Mouse (Mus musculus) CH12.LX (cell line): Measurements from ENCODE around the gene Ndufb10. TPM values are rescaled to one million over a fixed set of nuclear protein-coding genes. Genes with fewer than 3 reads are reported as not detected.

ENCODE experiments used
- DNase-seq: peaks from one replicate; pipeline ENCODE4 v3.0.0-alpha.2; 2013; ENCODE audit errors: extremely low read depth
- H3K27ac ChIP-seq: 2 replicates; pipeline ENCODE4 v1.5.1; 2012; ENCODE audit warnings: low read depth, mild to moderate bottlenecking, control low read depth, moderate library complexity; ENCODE audit not compliant: insufficient read depth
- H3K27me3 ChIP-seq: replicated peaks from 2 replicates; pipeline ENCODE3; 2012; ENCODE audit warnings: inconsistent platforms
- H3K36me3 ChIP-seq, 2 experiments: replicated peaks in 1 of 2; 2 replicates each; pipeline versions ENCODE3 to v1.6.1; 2012; ENCODE audit warnings: inconsistent platforms in 1 of 2, low read length in 1 of 2, mild to moderate bottlenecking in 1 of 2, mixed read lengths in 1 of 2, moderate library complexity in 1 of 2; ENCODE audit not compliant: control insufficient read depth in 1 of 2, insufficient read depth in 1 of 2
- H3K4me1 ChIP-seq, 2 experiments: 2 replicates each; pipeline ENCODE4 v1.6.1; 2012; ENCODE audit warnings: inconsistent platforms in 1 of 2, moderate library complexity in 1 of 2; ENCODE audit not compliant: insufficient read depth in 2 of 2, control insufficient read depth in 1 of 2
- H3K4me2 ChIP-seq: 2 replicates; pipeline ENCODE4 v1.6.1; 2012; ENCODE audit warnings: low read depth, mild to moderate bottlenecking, control low read depth; ENCODE audit not compliant: poor library complexity, insufficient read depth, severe bottlenecking
- H3K4me3 ChIP-seq, 3 experiments: fragments of 150-350 bp in 1 of 3; sonication (generic) in 1 of 3; replicated peaks in 1 of 3; 2 replicates each; pipeline versions ENCODE3 to v1.5.1; 2011 to 2012; ENCODE audit warnings: low read depth in 2 of 3, low read length in 2 of 3, mild to moderate bottlenecking in 2 of 3, moderate library complexity in 2 of 3, control low read depth in 1 of 3, improper control_type of control experiment in 1 of 3, inconsistent platforms in 1 of 3, mixed read lengths in 1 of 3; ENCODE audit not compliant: poor library complexity in 1 of 3
- H3K79me2 ChIP-seq: replicated peaks from 2 replicates; pipeline ENCODE4 v1.6.1; 2012; ENCODE audit warnings: mild to moderate bottlenecking, moderate library complexity; ENCODE audit not compliant: control insufficient read depth, poor library complexity, insufficient read depth, severe bottlenecking; ENCODE audit errors: extremely low read depth
- H3K9ac ChIP-seq: 2 replicates; pipeline ENCODE4 v1.6.1; 2012; ENCODE audit warnings: low read depth, mild to moderate bottlenecking, control low read depth, moderate library complexity; ENCODE audit not compliant: insufficient read depth
- H3K9me3 ChIP-seq: replicated peaks from 2 replicates; pipeline ENCODE3; 2012; ENCODE audit warnings: low read length, inconsistent platforms, mixed read lengths
- BHLHE40 ChIP-seq: IDR thresholded peaks from 2 replicates; pipeline ENCODE4 v1.6.1; 2011; ENCODE audit warnings: mild to moderate bottlenecking, low read depth, low read length, improper control_type of control experiment
- CHD1 ChIP-seq: IDR thresholded peaks from 2 replicates; pipeline ENCODE4 v1.6.1; 2012; ENCODE audit warnings: low read depth, low read length, improper control_type of control experiment, inconsistent platforms
- ELF1 ChIP-seq: IDR thresholded peaks from 2 replicates; pipeline ENCODE4 v1.6.1; 2014; ENCODE audit warnings: low read depth, mild to moderate bottlenecking, inconsistent platforms, low read length, improper control_type of control experiment
- EP300 ChIP-seq: IDR thresholded peaks from 2 replicates; pipeline ENCODE4 v1.6.1; 2011; ENCODE audit warnings: low read length, improper control_type of control experiment
- JUN ChIP-seq: IDR thresholded peaks from 2 replicates; pipeline ENCODE4 v1.6.1; 2011; ENCODE audit warnings: low read depth, mild to moderate bottlenecking, low read length, improper control_type of control experiment, moderate library complexity; ENCODE audit not compliant: insufficient read depth
- MAZ ChIP-seq: IDR thresholded peaks from 2 replicates; pipeline ENCODE4 v1.6.1; 2012; ENCODE audit warnings: low read depth, mild to moderate bottlenecking, inconsistent platforms, low read length, improper control_type of control experiment, moderate library complexity
- RCOR1 ChIP-seq: conservative IDR thresholded peaks from 2 replicates; pipeline ENCODE4 v1.6.1; 2012; ENCODE audit warnings: low read depth, mild to moderate bottlenecking, inconsistent platforms, low read length, improper control_type of control experiment
- USF2 ChIP-seq: conservative IDR thresholded peaks from 2 replicates; pipeline ENCODE4 v1.6.1; 2011; ENCODE audit warnings: low read depth, low read length, improper control_type of control experiment
- ZKSCAN1 ChIP-seq: IDR thresholded peaks from 2 replicates; pipeline ENCODE4 v1.6.1; 2012; ENCODE audit warnings: low read depth, inconsistent platforms, low read length, improper control_type of control experiment, borderline replicate concordance
- ZMIZ1 ChIP-seq: IDR thresholded peaks from 2 replicates; pipeline ENCODE4 v1.6.1; 2012; ENCODE audit warnings: low read depth, mild to moderate bottlenecking, inconsistent platforms, low read length, improper control_type of control experiment
- dilution Hi-C: fragments of 300-500 bp; cut with MboI; formaldehyde crosslinking; loops from 2 replicates; pipeline ENCODE4 v1.14.3; 2020; ENCODE audit warnings: low sequenced_read_pairs; ENCODE audit not compliant: extremely low pct_unique_long_range_greater_than_20kb, extremely low pct_ligation_motif_present
- in situ Hi-C: fragments of 300-500 bp; cut with MboI; formaldehyde crosslinking; loops from 3 replicates; pipeline ENCODE4 v1.14.3; 2019; ENCODE audit warnings: low sequenced_read_pairs, low pct_ligation_motif_present, low pct_unique_long_range_greater_than_20kb, mixed read lengths
- polyA plus RNA-seq: library from polyadenylated mRNA; unstranded; fragments of >175 nt; gene quantifications from 2 replicates; pipeline ENCODE4 v1.2.1, GENCODE M21; 2012; ENCODE audit warnings: low read depth; ENCODE audit not compliant: insufficient read length
- total RNA-seq, 2 experiments: library from RNA; depleted of rRNA; stranded (reverse); fragments of 300-350 nt in 1 of 2; fragments of >200 nt in 1 of 2; gene quantifications; 2 replicates each; pipeline ENCODE4 v1.2.3; 2012 to 2014

The Ndufb10 gene
- total and polyA plus RNA-seq, 3 experiments, result 136 to 207 (median 188) TPM

GRCm38 (mm10) chr17:24674277-24674676 lies 50.0 kb downstream of the Ndufb10 start:
- Histone ChIP-seq H3K79me2 (peaks cover 61% of the 10 kb centered on the region), H3K4me2 (no peak overlapping the region), H3K27me3 (no peaks in the 10 kb centered on the region), H3K9me3 (no peaks in the 10 kb centered on the region), H3K36me3 (peaks cover 38 to 56% of the 10 kb centered on the region in 2 experiments), H3K4me1 (peaks cover 5 to 52% of the 10 kb centered on the region in 2 experiments; a peak in 2 of 4 replicates), H3K9ac (no peak overlapping the region), H3K4me3 (no peak overlapping the region), H3K27ac (no peak overlapping the region)
- no peak for DNase-seq
- in situ Hi-C loops (loop anchor here (5.0 kb wide), 1 partner anchor 142 kb away; the partner anchor contains the start of gene Rab26), dilution Hi-C loops (no loop called here)
- TF ChIP-seq MAZ (no peak), JUN (no peak), BHLHE40 (no peak), EP300 (no peak), RCOR1 (no peak)

GRCm38 (mm10) chr17:24672141-24672540 lies 52.1 kb downstream of the Ndufb10 start:
- Histone ChIP-seq H3K27ac (peak overlapping the region; percentile 29), H3K9me3 (no peaks in the 10 kb centered on the region), H3K4me3 (peak overlapping the region; percentile 1 to 99 (median 31)), H3K79me2 (peaks cover 61% of the 10 kb centered on the region), H3K27me3 (no peaks in the 10 kb centered on the region), H3K36me3 (peaks cover 16 to 34% of the 10 kb centered on the region in 2 experiments), H3K4me1 (peaks cover 5 to 67% of the 10 kb centered on the region in 2 experiments; a peak in 2 of 4 replicates), H3K4me2 (peak overlapping the region; percentile 98), H3K9ac (peak overlapping the region; percentile 97; the same call in 1 of the 2 replicates)
- no peak for DNase-seq
- TF ChIP-seq CHD1, result no peak
- no peak for TF ChIP-seq BHLHE40
- no peak for TF ChIP-seq ZMIZ1
- peak; percentile 62 for TF ChIP-seq ELF1
- TF ChIP-seq ZKSCAN1, result no peak
- no peak for TF ChIP-seq USF2
- dilution Hi-C loops, result no loop called here
- in situ Hi-C loops, result loop anchor here (5.0 kb wide), 1 partner anchor 140 kb away; the partner anchor contains the start of gene Rab26

Other genes with a start within 250 kb of the Ndufb10 start
Only the 20 nearest of the 30 such genes appear.
- 35.2 and 35.4 TPM in 2 replicates for gene Tsc2, start 91.8 kb downstream of the Ndufb10 start, total RNA-seq (2012; rRNA removed)
- 7.8 and 9.1 TPM in 2 replicates for gene Tsc2, start 91.8 kb downstream of the Ndufb10 start, total RNA-seq (2014; rRNA removed)
- 54.4 and 69.8 TPM in 2 replicates for gene Tsc2, start 91.8 kb downstream of the Ndufb10 start, polyA plus RNA-seq
- gene Nthl1, start 91.8 kb downstream of the Ndufb10 start, total RNA-seq (2012; rRNA removed), result 21.9 and 24.0 TPM in 2 replicates
- 20.1 TPM in 2 replicates for gene Nthl1, start 91.8 kb downstream of the Ndufb10 start, total RNA-seq (2014; rRNA removed)
- 20.4 and 25.7 TPM in 2 replicates for gene Nthl1, start 91.8 kb downstream of the Ndufb10 start, polyA plus RNA-seq
- gene Slc9a3r2, start 74.2 kb downstream of the Ndufb10 start, total RNA-seq (2012; rRNA removed), result 4.4 and 5.5 TPM in 2 replicates
- gene Slc9a3r2, start 74.2 kb downstream of the Ndufb10 start, total RNA-seq (2014; rRNA removed), result 1.8 and 2.1 TPM in 2 replicates
- 4.8 and 5.1 TPM in 2 replicates for gene Slc9a3r2, start 74.2 kb downstream of the Ndufb10 start, polyA plus RNA-seq
- gene Npw, start 66.0 kb downstream of the Ndufb10 start, total RNA-seq (2012; rRNA removed), result not detected in 2 replicates
- not detected in 2 replicates for gene Npw, start 66.0 kb downstream of the Ndufb10 start, total RNA-seq (2014; rRNA removed)
- not detected in 2 replicates for gene Npw, start 66.0 kb downstream of the Ndufb10 start, polyA plus RNA-seq
- 27.9 and 31.8 TPM in 2 replicates for gene Zfp598, start 54.8 kb downstream of the Ndufb10 start, total RNA-seq (2012; rRNA removed)
- gene Zfp598, start 54.8 kb downstream of the Ndufb10 start, total RNA-seq (2014; rRNA removed), result 22.1 and 23.4 TPM in 2 replicates
- gene Zfp598, start 54.8 kb downstream of the Ndufb10 start, polyA plus RNA-seq, result 43.5 and 54.0 TPM in 2 replicates
- gene Syngr3, start 34.5 kb downstream of the Ndufb10 start, total RNA-seq (2012; rRNA removed), result 2.2 and 3.9 TPM in 2 replicates
- gene Syngr3, start 34.5 kb downstream of the Ndufb10 start, total RNA-seq (2014; rRNA removed), result 0.23 and 0.32 TPM in 2 replicates
- 0.33 and 0.35 TPM in 2 replicates for gene Syngr3, start 34.5 kb downstream of the Ndufb10 start, polyA plus RNA-seq
- gene Gfer, start 28.3 kb downstream of the Ndufb10 start, total RNA-seq (2012; rRNA removed), result 102 and 105 TPM in 2 replicates
- gene Gfer, start 28.3 kb downstream of the Ndufb10 start, total RNA-seq (2014; rRNA removed), result 67.6 and 69.1 TPM in 2 replicates
- 94.8 and 100.0 TPM in 2 replicates for gene Gfer, start 28.3 kb downstream of the Ndufb10 start, polyA plus RNA-seq
- 0.80 and 0.89 TPM in 2 replicates for gene Noxo1, start 28.2 kb downstream of the Ndufb10 start, total RNA-seq (2012; rRNA removed)
- 0.47 and 0.54 TPM in 2 replicates for gene Noxo1, start 28.2 kb downstream of the Ndufb10 start, total RNA-seq (2014; rRNA removed)
- 0.95 and 2.5 TPM in 2 replicates for gene Noxo1, start 28.2 kb downstream of the Ndufb10 start, polyA plus RNA-seq
- 98.0 and 122 TPM in 2 replicates for gene Tbl3, start 16.8 kb downstream of the Ndufb10 start, total RNA-seq (2012; rRNA removed)
- 99.7 and 105 TPM in 2 replicates for gene Tbl3, start 16.8 kb downstream of the Ndufb10 start, total RNA-seq (2014; rRNA removed)
- gene Tbl3, start 16.8 kb downstream of the Ndufb10 start, polyA plus RNA-seq, result 101 and 104 TPM in 2 replicates
- gene Rnf151, start 6.4 kb downstream of the Ndufb10 start, total RNA-seq (2012; rRNA removed), result 0.38 and 0.59 TPM in 2 replicates
- not detected in 2 replicates for gene Rnf151, start 6.4 kb downstream of the Ndufb10 start, total RNA-seq (2014; rRNA removed)
- 0.20 and 0.34 TPM in 2 replicates for gene Rnf151, start 6.4 kb downstream of the Ndufb10 start, polyA plus RNA-seq
- 5,102 and 6,050 TPM in 2 replicates for gene Rps2, start 6.4 kb downstream of the Ndufb10 start, total RNA-seq (2012; rRNA removed)
- 5,117 and 5,410 TPM in 2 replicates for gene Rps2, start 6.4 kb downstream of the Ndufb10 start, total RNA-seq (2014; rRNA removed)
- gene Rps2, start 6.4 kb downstream of the Ndufb10 start, polyA plus RNA-seq, result 1,976 and 2,057 TPM in 2 replicates
- 0.17 TPM in 1 of 2 replicates, not detected in the other for gene Rpl3l, start 3.3 kb upstream of the Ndufb10 start, total RNA-seq (2012; rRNA removed)
- 0.24 TPM in 1 of 2 replicates, not detected in the other for gene Rpl3l, start 3.3 kb upstream of the Ndufb10 start, total RNA-seq (2014; rRNA removed)
- gene Rpl3l, start 3.3 kb upstream of the Ndufb10 start, polyA plus RNA-seq, result 0.79 and 0.91 TPM in 2 replicates
- gene Msrb1, start 12.2 kb upstream of the Ndufb10 start, total RNA-seq (2012; rRNA removed), result 38.4 and 39.7 TPM in 2 replicates
- gene Msrb1, start 12.2 kb upstream of the Ndufb10 start, total RNA-seq (2014; rRNA removed), result 21.3 and 26.9 TPM in 2 replicates
- 60.5 and 70.0 TPM in 2 replicates for gene Msrb1, start 12.2 kb upstream of the Ndufb10 start, polyA plus RNA-seq
- gene Hs3st6, start 28.5 kb upstream of the Ndufb10 start, total RNA-seq (2012; rRNA removed), result 0.30 TPM in 1 of 2 replicates, not detected in the other
- gene Hs3st6, start 28.5 kb upstream of the Ndufb10 start, total RNA-seq (2014; rRNA removed), result not detected in 2 replicates
- not detected in 2 replicates for gene Hs3st6, start 28.5 kb upstream of the Ndufb10 start, polyA plus RNA-seq
- 0.08 and 0.30 TPM in 2 replicates for gene Meiob, start 79.8 kb upstream of the Ndufb10 start, total RNA-seq (2012; rRNA removed)
- 0.22 and 0.40 TPM in 2 replicates for gene Meiob, start 79.8 kb upstream of the Ndufb10 start, total RNA-seq (2014; rRNA removed)
- 0.15 and 0.23 TPM in 2 replicates for gene Meiob, start 79.8 kb upstream of the Ndufb10 start, polyA plus RNA-seq
- gene Hagh, start 115.7 kb upstream of the Ndufb10 start, total RNA-seq (2012; rRNA removed), result 28.1 and 31.0 TPM in 2 replicates
- gene Hagh, start 115.7 kb upstream of the Ndufb10 start, total RNA-seq (2014; rRNA removed), result 27.3 and 28.1 TPM in 2 replicates
- gene Hagh, start 115.7 kb upstream of the Ndufb10 start, polyA plus RNA-seq, result 18.1 and 18.9 TPM in 2 replicates
- 8.0 and 8.2 TPM in 2 replicates for gene Fahd1, start 125.9 kb upstream of the Ndufb10 start, total RNA-seq (2012; rRNA removed)
- 6.3 and 7.3 TPM in 2 replicates for gene Fahd1, start 125.9 kb upstream of the Ndufb10 start, total RNA-seq (2014; rRNA removed)
- 5.2 and 5.8 TPM in 2 replicates for gene Fahd1, start 125.9 kb upstream of the Ndufb10 start, polyA plus RNA-seq
- 5.5 and 9.8 TPM in 2 replicates for gene Igfals, start 141.5 kb upstream of the Ndufb10 start, total RNA-seq (2012; rRNA removed)
- gene Igfals, start 141.5 kb upstream of the Ndufb10 start, total RNA-seq (2014; rRNA removed), result 5.0 and 5.4 TPM in 2 replicates
- gene Igfals, start 141.5 kb upstream of the Ndufb10 start, polyA plus RNA-seq, result 5.1 and 6.3 TPM in 2 replicates
- gene Nubp2, start 161.9 kb upstream of the Ndufb10 start, total RNA-seq (2012; rRNA removed), result 70.9 and 86.9 TPM in 2 replicates
- 74.3 and 89.1 TPM in 2 replicates for gene Nubp2, start 161.9 kb upstream of the Ndufb10 start, total RNA-seq (2014; rRNA removed)
- 109 and 124 TPM in 2 replicates for gene Nubp2, start 161.9 kb upstream of the Ndufb10 start, polyA plus RNA-seq
- 23.3 and 27.3 TPM in 2 replicates for gene Spsb3, start 162.2 kb upstream of the Ndufb10 start, total RNA-seq (2012; rRNA removed)
- gene Spsb3, start 162.2 kb upstream of the Ndufb10 start, total RNA-seq (2014; rRNA removed), result 21.1 and 21.3 TPM in 2 replicates
- gene Spsb3, start 162.2 kb upstream of the Ndufb10 start, polyA plus RNA-seq, result 13.3 and 14.4 TPM in 2 replicates